8 mouse cellular contexts compared by ENCODE assay signal in the genomic region with DNA sequence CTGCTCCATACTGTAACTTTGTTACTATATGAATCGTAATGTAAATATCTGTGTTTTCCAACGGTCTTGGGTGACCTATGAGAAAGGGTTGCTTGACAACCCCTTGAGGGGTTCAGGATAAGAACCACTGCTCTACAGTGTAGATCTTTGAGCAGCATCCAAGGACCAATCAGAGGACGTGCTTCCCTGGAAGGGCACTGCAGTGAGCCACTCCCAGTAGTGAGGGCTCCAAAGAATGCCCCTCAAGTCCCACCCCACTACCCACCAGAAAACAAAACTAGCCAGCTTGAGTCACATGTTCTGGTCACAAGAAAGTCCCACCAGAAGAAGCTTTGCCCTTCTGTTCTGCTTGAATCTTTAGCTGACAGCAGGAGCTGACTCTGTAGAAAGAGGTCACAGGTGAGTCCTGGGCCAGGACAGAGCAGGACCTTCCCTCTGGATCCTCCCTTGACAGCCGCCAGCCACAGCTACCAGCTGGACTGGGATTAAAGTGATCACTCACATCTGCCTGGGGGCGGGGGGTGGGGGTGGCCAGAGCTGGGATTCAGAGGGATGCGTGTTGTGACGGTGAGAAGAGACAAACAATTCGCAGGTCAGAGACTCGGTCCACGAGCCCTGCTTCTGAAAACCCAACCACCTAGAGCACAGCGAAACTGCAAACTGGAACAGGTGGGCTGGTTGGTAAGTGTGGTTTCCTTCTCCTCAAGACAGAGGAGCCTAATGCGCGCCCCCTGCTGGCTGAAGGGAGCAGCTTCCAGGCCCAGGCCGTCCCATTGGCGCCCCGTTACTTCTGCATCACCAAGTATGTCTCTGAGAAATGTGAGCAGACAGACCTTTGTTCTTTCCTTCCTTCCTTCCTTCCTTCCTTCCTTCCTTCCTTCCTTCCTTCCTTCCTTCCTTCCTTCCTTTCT. TPM values are rescaled to one million over a fixed set of nuclear protein-coding genes. Genes with fewer than 3 reads are reported as not detected.
DNase-seq lines count a peak whose midpoint lies in the region; ATAC-seq and TF ChIP-seq lines count a peak whose summit lies in the region.

No protein-coding gene starts in this region.

- TF ChIP-seq CTCF in bone marrow macrophage, adult 2 months (IDR thresholded peaks at IDR 0.05; ENCODE audit: low read depth, low read length): peak; percentile 49
- peak; percentile 85 for TF ChIP-seq CTCF in heart, postnatal 0 days (IDR thresholded peaks at IDR 0.05; ENCODE audit: low read depth)
- peak; percentile 95 for TF ChIP-seq CTCF in thymus, adult 2 months (IDR thresholded peaks at IDR 0.05; ENCODE audit: borderline replicate concordance, control insufficient read depth, extremely low read depth, insufficient read depth, low read length, poor library complexity)

- peak; percentile 83 to 91 for DNase-seq in CD8-positive naive resting alpha-beta T cell, adult 2 months (ENCODE audit: low read depth in 2 of 2, low spot score in 2 of 2)
- DNase-seq in heart, postnatal 0 days (ENCODE audit: low spot score): no peak
- peak; percentile 82 to 90 for DNase-seq in layer of hippocampus, adult 18-20 months (ENCODE audit: low spot score in 2 of 2)
- peak; percentile 85 for DNase-seq in ovary, postnatal 14 days (ENCODE audit: low spot score)
- peak; percentile 89 for DNase-seq in thymus, adult 2 months

- 20% methylated on average over 16 of the region's 16 CpGs for WGBS in heart, postnatal 0 days
- WGBS in lung, embryonic 15.5 days: 14% methylated on average over 16 of the region's 16 CpGs
- 21% methylated on average over 16 of the region's 16 CpGs for WGBS in thymus, adult 2 months

- H3K27me3 ChIP-seq in heart, postnatal 0 days (ENCODE audit: control insufficient read depth, insufficient read depth, low read length): peaks cover 9% of the 10 kb centered on the region
- H3K27me3 ChIP-seq in lung, embryonic 15.5 days: peaks cover 6% of the 10 kb centered on the region; the same call in 1 of the 2 replicates
- H3K27me3 ChIP-seq in thymus, adult 2 months (ENCODE audit: control insufficient read depth, insufficient read depth, low read length): no peaks in the 10 kb centered on the region

- peaks cover 3% of the 10 kb centered on the region; the same call in 1 of the 2 replicates for H3K4me1 ChIP-seq in bone marrow macrophage, adult 2 months (ENCODE audit: control insufficient read depth, insufficient read depth, low read length)
- H3K4me1 ChIP-seq in heart, postnatal 0 days (ENCODE audit: control insufficient read depth, insufficient read depth): no peaks in the 10 kb centered on the region
- H3K4me1 ChIP-seq in lung, embryonic 15.5 days: peaks cover 5% of the 10 kb centered on the region
- peaks cover 5% of the 10 kb centered on the region for H3K4me1 ChIP-seq in thymus, adult 2 months (replicated peaks; ENCODE audit: control insufficient read depth, insufficient read depth, low read length)

- ATAC-seq in erythroblast, adult 5-6 weeks (replicated peaks; ENCODE audit: low FRiP score, poor library complexity, severe bottlenecking): peak; percentile 93
- ATAC-seq in heart, postnatal 0 days (ENCODE audit: insufficient read depth, low read depth): peak; percentile 69; the same call in 1 of the 2 replicates
- ATAC-seq in lung, embryonic 15.5 days (ENCODE audit: borderline replicate concordance, extremely low read depth, low FRiP score, low TSS enrichment): 0 out of 2 replicates have a peak, but pooled peaks have one; percentile 70

- TF ChIP-seq POLR2A in bone marrow macrophage, adult 2 months (IDR thresholded peaks at IDR 0.05; ENCODE audit: borderline replicate concordance, low read depth, low read length): no peak
- no peak for TF ChIP-seq POLR2A in thymus, adult 2 months (IDR thresholded peaks at IDR 0.05; ENCODE audit: control insufficient read depth, extremely low read depth, insufficient read depth, low read length, poor library complexity)

- H3K4me3 ChIP-seq in bone marrow macrophage, adult 2 months (ENCODE audit: insufficient read depth, low read length): no peak overlapping the region
- no peak overlapping the region for H3K4me3 ChIP-seq in heart, postnatal 0 days (ENCODE audit: low read depth, low read length)
- H3K4me3 ChIP-seq in lung, embryonic 15.5 days: no peak overlapping the region
- no peak overlapping the region for H3K4me3 ChIP-seq in thymus, adult 2 months (ENCODE audit: control insufficient read depth, insufficient read depth, low read length)

- no peak overlapping the region for H3K9ac ChIP-seq in heart, postnatal 0 days (replicated peaks; ENCODE audit: low read depth, low read length)
- no peak overlapping the region for H3K9ac ChIP-seq in lung, embryonic 15.5 days

- TF ChIP-seq EP300 in heart, postnatal 0 days (IDR thresholded peaks at IDR 0.05; ENCODE audit: low read depth): no peak

- no peak overlapping the region for H3K4me2 ChIP-seq in heart, postnatal 0 days (ENCODE audit: low read depth, low read length)
- H3K4me2 ChIP-seq in lung, embryonic 15.5 days: peak overlapping the region; percentile 35; the same call in 1 of the 2 replicates

- H3K9me3 ChIP-seq in heart, postnatal 0 days (replicated peaks; ENCODE audit: control insufficient read depth, low read length): no peaks in the 10 kb centered on the region
- H3K9me3 ChIP-seq in lung, embryonic 15.5 days: no peaks in the 10 kb centered on the region

- no peak overlapping the region for H3K27ac ChIP-seq in bone marrow macrophage, adult 2 months (ENCODE audit: insufficient read depth, low read depth, low read length)
- no peak overlapping the region for H3K27ac ChIP-seq in heart, postnatal 0 days (ENCODE audit: low read depth)
- no peak overlapping the region for H3K27ac ChIP-seq in lung, embryonic 15.5 days
- no peak overlapping the region for H3K27ac ChIP-seq in thymus, adult 2 months (ENCODE audit: control insufficient read depth, insufficient read depth, low read length)

- no peaks in the 10 kb centered on the region for H3K36me3 ChIP-seq in heart, postnatal 0 days (replicated peaks; ENCODE audit: control insufficient read depth, insufficient read depth, low read length)
- H3K36me3 ChIP-seq in lung, embryonic 15.5 days: no peaks in the 10 kb centered on the region
- no peaks in the 10 kb centered on the region for H3K36me3 ChIP-seq in thymus, adult 2 months (ENCODE audit: control insufficient read depth, insufficient read depth, low read length)

RNA-seq across cellular contexts. Expression of gene Kctd17, which starts 6.1 kb away (rescaled TPM):
- polyA plus RNA-seq in bone marrow macrophage, adult 2 months (2012; ENCODE audit: insufficient read depth, insufficient read length, missing spikeins): 4.8 and 5.3 TPM in 2 replicates
- total RNA-seq in erythroblast, adult 5-6 weeks (2015; ENCODE audit: low replicate concordance): 1.0 TPM in 1 of 2 replicates, not detected in the other
- 0.98 and 2.0 TPM in 2 replicates for total RNA-seq in erythroblast, adult 5-6 weeks (2017; ENCODE audit: low replicate concordance)
- total RNA-seq in heart, postnatal 0 days (2014; rRNA removed; ENCODE audit: low replicate concordance): 38.4 and 49.8 TPM in 2 replicates
- 15.7 and 17.8 TPM in 2 replicates for polyA plus RNA-seq in heart, postnatal 0 days (2015; fragmentation: Nextera tagmentation; extraction: Ambion mirVana)
- total RNA-seq in layer of hippocampus, adult 18-20 months (2021): 100 to 1,000 TPM; 244 to 255 TPM
- 46.9 and 49.5 TPM in 2 replicates for polyA plus RNA-seq in lung, embryonic 15.5 days (2015; fragmentation: Nextera tagmentation; extraction: Ambion mirVana)
- 77.8 and 78.0 TPM in 2 replicates for polyA plus RNA-seq in thymus, adult 2 months (2012; rRNA removed)

RNA-seq across cellular contexts. Expression of gene Mpst, which starts 16.1 kb away (rescaled TPM):
- polyA plus RNA-seq in bone marrow macrophage, adult 2 months (2012; ENCODE audit: insufficient read depth, insufficient read length, missing spikeins): 19.2 and 21.6 TPM in 2 replicates
- 7.7 and 10.4 TPM in 2 replicates for total RNA-seq in erythroblast, adult 5-6 weeks (2015; ENCODE audit: low replicate concordance)
- 22.4 and 39.6 TPM in 2 replicates for total RNA-seq in erythroblast, adult 5-6 weeks (2017; ENCODE audit: low replicate concordance)
- 40.0 and 52.2 TPM in 2 replicates for total RNA-seq in heart, postnatal 0 days (2014; rRNA removed; ENCODE audit: low replicate concordance)
- polyA plus RNA-seq in heart, postnatal 0 days (2015; fragmentation: Nextera tagmentation; extraction: Ambion mirVana): 1.1 and 1.2 TPM in 2 replicates
- total RNA-seq in layer of hippocampus, adult 18-20 months (2021): 10 to 100 TPM; 28.6 to 30.7 TPM
- 3.3 and 4.1 TPM in 2 replicates for polyA plus RNA-seq in lung, embryonic 15.5 days (2015; fragmentation: Nextera tagmentation; extraction: Ambion mirVana)
- 188 and 195 TPM in 2 replicates for polyA plus RNA-seq in thymus, adult 2 months (2012; rRNA removed)

RNA-seq across cellular contexts. Expression of gene Tst, which starts 16.6 kb away (rescaled TPM):
- 1.4 and 2.1 TPM in 2 replicates for polyA plus RNA-seq in bone marrow macrophage, adult 2 months (2012; ENCODE audit: insufficient read depth, insufficient read length, missing spikeins)
- 5.2 and 6.0 TPM in 2 replicates for total RNA-seq in erythroblast, adult 5-6 weeks (2015; ENCODE audit: low replicate concordance)
- total RNA-seq in erythroblast, adult 5-6 weeks (2017; ENCODE audit: low replicate concordance): 3.5 and 8.1 TPM in 2 replicates
- 42.4 and 50.9 TPM in 2 replicates for total RNA-seq in heart, postnatal 0 days (2014; rRNA removed; ENCODE audit: low replicate concordance)
- 21.9 and 22.0 TPM in 2 replicates for polyA plus RNA-seq in heart, postnatal 0 days (2015; fragmentation: Nextera tagmentation; extraction: Ambion mirVana)
- 10 to 100 TPM; 33.3 to 37.1 TPM for total RNA-seq in layer of hippocampus, adult 18-20 months (2021)
- 81.1 and 88.7 TPM in 2 replicates for polyA plus RNA-seq in lung, embryonic 15.5 days (2015; fragmentation: Nextera tagmentation; extraction: Ambion mirVana)
- 44.5 and 58.0 TPM in 2 replicates for polyA plus RNA-seq in thymus, adult 2 months (2012; rRNA removed)

RNA-seq across cellular contexts. Expression of gene Tex33, which starts 26.6 kb away (rescaled TPM):
- not detected in 2 replicates for polyA plus RNA-seq in bone marrow macrophage, adult 2 months (2012; ENCODE audit: insufficient read depth, insufficient read length, missing spikeins)
- total RNA-seq in erythroblast, adult 5-6 weeks (2015; ENCODE audit: low replicate concordance): not detected in 2 replicates
- total RNA-seq in erythroblast, adult 5-6 weeks (2017; ENCODE audit: low replicate concordance): not detected in 2 replicates
- not detected in 2 replicates for total RNA-seq in heart, postnatal 0 days (2014; rRNA removed; ENCODE audit: low replicate concordance)
- polyA plus RNA-seq in heart, postnatal 0 days (2015; fragmentation: Nextera tagmentation; extraction: Ambion mirVana): not detected in 2 replicates
- not detected for total RNA-seq in layer of hippocampus, adult 18-20 months (2021)
- polyA plus RNA-seq in lung, embryonic 15.5 days (2015; fragmentation: Nextera tagmentation; extraction: Ambion mirVana): not detected in 2 replicates
- 0.46 and 0.50 TPM in 2 replicates for polyA plus RNA-seq in thymus, adult 2 months (2012; rRNA removed)

RNA-seq across cellular contexts. Expression of gene Tmprss6, which starts 46.1 kb away (rescaled TPM):
- polyA plus RNA-seq in bone marrow macrophage, adult 2 months (2012; ENCODE audit: insufficient read depth, insufficient read length, missing spikeins): not detected in 2 replicates
- 1.0 TPM in 1 of 2 replicates, not detected in the other for total RNA-seq in erythroblast, adult 5-6 weeks (2015; ENCODE audit: low replicate concordance)
- total RNA-seq in erythroblast, adult 5-6 weeks (2017; ENCODE audit: low replicate concordance): 0.70 TPM in 1 of 2 replicates, not detected in the other
- total RNA-seq in heart, postnatal 0 days (2014; rRNA removed; ENCODE audit: low replicate concordance): 0.50 TPM in 1 of 2 replicates, not detected in the other
- 0.29 and 0.49 TPM in 2 replicates for polyA plus RNA-seq in heart, postnatal 0 days (2015; fragmentation: Nextera tagmentation; extraction: Ambion mirVana)
- total RNA-seq in layer of hippocampus, adult 18-20 months (2021): 1 to 10 TPM; 2.7 to 2.8 TPM
- polyA plus RNA-seq in lung, embryonic 15.5 days (2015; fragmentation: Nextera tagmentation; extraction: Ambion mirVana): 0.06 and 0.20 TPM in 2 replicates
- 0.39 and 1.5 TPM in 2 replicates for polyA plus RNA-seq in thymus, adult 2 months (2012; rRNA removed)
